Mouse (Mus musculus) myocyte (in vitro differentiated cells): ENCODE results near the gene Gdpd5.

Experiments
- CEBPB ChIP-seq: IDR thresholded peaks from 2 replicates; pipeline ENCODE4 v1.6.1; 2011; ENCODE audit warnings: mild to moderate bottlenecking, moderate library complexity; ENCODE audit not compliant: poor library complexity, insufficient read depth, severe bottlenecking
- E2F4 ChIP-seq: IDR thresholded peaks from one replicate; pipeline ENCODE4 v1.6.1; 2011; ENCODE audit warnings: mild to moderate bottlenecking, control low read depth, moderate library complexity; ENCODE audit not compliant: insufficient read depth
- MAX ChIP-seq: IDR thresholded peaks from one replicate; pipeline ENCODE4 v1.6.1; 2011; ENCODE audit warnings: low read depth, mild to moderate bottlenecking, control low read depth
- MYOD1 ChIP-seq, 3 experiments: IDR thresholded peaks; one replicate each; pipeline ENCODE4 v1.6.1; 2011; ENCODE audit warnings: control low read depth in 2 of 3, low read depth in 2 of 3, mild to moderate bottlenecking in 2 of 3, moderate library complexity in 1 of 3; ENCODE audit not compliant: insufficient read length in 2 of 3, control insufficient read depth in 1 of 3
- POLR2A ChIP-seq: IDR thresholded peaks from one replicate; pipeline ENCODE4 v1.6.1; 2011; ENCODE audit warnings: low read depth, mild to moderate bottlenecking, control low read depth, moderate library complexity; ENCODE audit not compliant: insufficient read length
- POLR2AphosphoS2 ChIP-seq: IDR thresholded peaks from one replicate; pipeline ENCODE4 v1.6.1; 2011; ENCODE audit warnings: low read depth, control low read depth; ENCODE audit not compliant: insufficient read length
- REST ChIP-seq: IDR thresholded peaks from one replicate; pipeline ENCODE4 v1.6.1; 2011; ENCODE audit warnings: mild to moderate bottlenecking, control low read depth, moderate library complexity; ENCODE audit not compliant: insufficient read depth, insufficient read length
- TCF3 ChIP-seq: IDR thresholded peaks from one replicate; pipeline ENCODE4 v1.6.1; 2011; ENCODE audit warnings: low read depth, control low read depth; ENCODE audit not compliant: insufficient read length
- USF1 ChIP-seq: IDR thresholded peaks from one replicate; pipeline ENCODE4 v1.6.1; 2011; ENCODE audit warnings: low read depth, mild to moderate bottlenecking, control low read depth, moderate library complexity

DNA sequence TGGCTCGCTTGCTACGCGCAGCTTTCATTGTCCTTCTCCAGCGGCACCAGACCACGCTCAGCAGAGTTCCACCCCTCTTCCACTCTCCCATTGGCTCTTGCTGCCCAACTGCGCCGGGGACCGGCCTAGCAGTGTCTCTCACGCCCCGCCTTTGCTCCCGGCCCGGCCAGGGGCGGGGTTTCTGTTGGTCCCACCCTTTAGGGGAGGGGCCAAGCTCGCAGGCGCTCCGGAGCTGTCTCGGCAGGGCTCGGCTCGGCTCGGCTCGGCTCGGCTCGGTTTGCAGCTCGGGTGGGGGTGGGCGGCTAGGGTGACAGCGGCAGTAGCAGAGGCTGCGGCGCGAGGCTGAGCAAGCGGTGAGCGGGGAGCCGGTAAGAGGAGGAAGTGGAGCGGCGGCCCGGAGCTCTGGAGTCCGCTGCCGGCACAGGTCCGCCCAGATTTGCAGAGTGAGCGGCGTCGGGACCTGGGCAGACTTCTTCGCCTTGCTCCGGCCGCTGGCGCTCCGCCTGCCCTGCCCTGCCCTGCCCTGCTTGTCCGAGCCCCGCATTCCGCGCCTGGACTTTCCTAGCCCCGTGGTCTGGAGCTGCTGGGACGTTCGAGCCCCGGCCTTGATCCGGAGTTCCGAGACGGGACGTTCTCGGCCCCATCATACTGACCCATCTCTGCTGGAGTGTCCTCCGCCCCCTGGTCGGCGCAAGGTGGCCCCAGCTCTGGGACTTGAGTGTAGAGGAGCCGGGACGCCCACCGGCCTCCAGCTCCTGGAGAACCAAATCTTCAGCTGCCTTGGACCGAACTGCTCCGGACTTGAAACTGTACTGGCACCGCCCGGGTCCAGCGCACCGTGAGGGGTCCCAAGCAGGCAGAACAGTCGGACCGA is at the start of gene Gdpd5:
- TF ChIP-seq CEBPB (no peak), POLR2AphosphoS2 (no peak), POLR2A (no peak), MYOD1 (IDR thresholded peaks at IDR 0.05; ENCODE audit: control insufficient read depth in 1 of 3, insufficient read length in 2 of 3, low read depth in 2 of 3) (peak in 1 of 3 experiments; percentile 14), MAX (no peak), USF1 (no peak), E2F4 (no peak), REST (no peak), TCF3 (no peak)
